Mouse (Mus musculus) heart, postnatal 0 days (tissue): ENCODE measurements around the gene Mettl22.
A peak's percentile ranks its signal among the peaks of the same experiment; 100 is the strongest.

ENCODE experiments used
- CTCF ChIP-seq: IDR thresholded peaks from 2 replicates; pipeline ENCODE4 v1.5.1; 2016; ENCODE audit warnings: antibody characterized with exemption, control low read depth, low read depth
- EP300 ChIP-seq: IDR thresholded peaks from 2 replicates; pipeline ENCODE4 v1.6.1; 2016; ENCODE audit warnings: antibody characterized with exemption, low read depth

- TF ChIP-seq CTCF (no peak), EP300 (0 out of 2 replicates have a peak, but pooled peaks have one; percentile 36)
Observed at GRCm38 (mm10) chr16:8513236-8513906, 42.8 kb downstream of the Mettl22 start, which contains the start of gene Abat.
